Mouse (Mus musculus): ENCODE results near the gene Adamtsl2. TPM values are rescaled to one million over a fixed set of nuclear protein-coding genes. Genes with fewer than 3 reads are reported as not detected.

The Adamtsl2 gene
- polyA plus RNA-seq, 1 experiment: not detected

DNA sequence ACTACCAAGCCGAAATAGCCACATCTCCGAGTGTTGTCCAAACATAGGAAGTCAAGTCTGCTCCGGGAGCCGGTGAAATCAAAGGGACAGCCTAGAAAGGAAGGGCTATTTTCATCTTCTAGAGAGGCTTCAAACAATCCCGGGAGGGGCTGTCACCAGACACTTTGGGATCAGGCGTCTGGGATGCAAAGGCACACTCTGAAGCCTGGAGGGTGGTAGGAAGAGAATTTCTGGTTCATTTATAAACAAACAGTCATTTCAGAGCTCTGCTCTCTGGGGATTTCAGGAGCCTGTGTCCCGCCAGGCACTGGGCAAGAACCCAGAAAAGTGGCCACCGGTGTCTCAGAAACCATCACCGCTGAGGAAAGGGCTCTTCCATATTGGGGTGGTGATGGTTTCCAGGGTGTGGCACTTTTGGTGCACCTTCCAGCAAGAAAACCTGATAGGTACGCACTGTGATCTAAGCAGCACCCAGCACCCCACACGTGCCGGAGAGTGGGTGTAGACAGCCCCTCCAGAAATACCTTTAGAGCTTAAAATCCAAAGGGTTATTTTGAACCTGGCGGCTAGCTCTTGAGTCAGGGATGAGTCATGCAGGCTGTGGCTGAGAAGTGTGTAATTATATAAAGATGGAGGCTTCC lies 17.3 kb downstream of the Adamtsl2 start:
- no peaks in the 10 kb centered on the region for H3K27me3 ChIP-seq (ENCODE audit: control insufficient read depth, insufficient read depth, low read length, poor library complexity, severe bottlenecking)
- H3K4me3 ChIP-seq (ENCODE audit: low read depth, low read length): no peak overlapping the region
- H3K9me3 ChIP-seq (replicated peaks; ENCODE audit: control insufficient read depth, insufficient read depth, low read length, poor library complexity, severe bottlenecking): 0 out of 2 replicates have a peak, but pooled peaks cover 7% of the 10 kb centered on the region
- H3K27ac ChIP-seq (ENCODE audit: insufficient read depth, low read length): no peak overlapping the region
- H3K4me1 ChIP-seq (ENCODE audit: control insufficient read depth, insufficient read depth, low read length): no peaks in the 10 kb centered on the region
- no peak overlapping the region for H3K9ac ChIP-seq (ENCODE audit: low read depth, poor library complexity, severe bottlenecking)
- no peaks in the 10 kb centered on the region for H3K36me3 ChIP-seq (ENCODE audit: control insufficient read depth, insufficient read depth, low read length, poor library complexity, severe bottlenecking)
- TF ChIP-seq POLR2A (IDR thresholded peaks at IDR 0.05; ENCODE audit: insufficient read depth, low read length) (no peak), EP300 (IDR thresholded peaks at IDR 0.05; ENCODE audit: insufficient read depth, low read depth, low read length) (no peak), CTCF (IDR thresholded peaks at IDR 0.05; ENCODE audit: low read depth, low read length) (no peak)

DNA sequence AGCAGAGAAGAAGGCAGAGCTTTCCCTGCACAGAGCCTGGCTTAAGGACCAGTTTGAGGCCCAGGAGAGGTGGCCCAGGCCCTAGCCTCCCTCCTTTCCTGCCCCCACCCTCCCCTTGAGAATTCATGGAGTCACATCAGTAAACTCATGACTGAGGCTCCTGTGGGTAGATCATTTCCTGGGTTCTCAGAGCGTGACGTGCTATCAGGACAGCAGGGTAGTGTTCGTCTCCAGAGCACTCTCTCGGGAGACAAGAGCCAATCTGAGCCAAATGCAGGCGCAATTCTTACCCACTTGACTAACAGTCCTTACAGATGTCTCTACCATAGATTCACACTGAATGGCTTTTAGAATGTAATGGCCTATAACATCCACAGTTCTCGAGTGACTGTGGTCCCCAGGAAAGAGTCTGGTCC lies 18.1 kb downstream of the Adamtsl2 start:
- H3K9me3 ChIP-seq (replicated peaks; ENCODE audit: control insufficient read depth, insufficient read depth, low read length, poor library complexity, severe bottlenecking): 0 out of 2 replicates have a peak, but pooled peaks cover 5% of the 10 kb centered on the region
- no peak overlapping the region for H3K27ac ChIP-seq (ENCODE audit: insufficient read depth, low read length)
- no peaks in the 10 kb centered on the region for H3K36me3 ChIP-seq (ENCODE audit: control insufficient read depth, insufficient read depth, low read length, poor library complexity, severe bottlenecking)
- no peaks in the 10 kb centered on the region for H3K27me3 ChIP-seq (ENCODE audit: control insufficient read depth, insufficient read depth, low read length, poor library complexity, severe bottlenecking)
- H3K4me3 ChIP-seq (ENCODE audit: low read depth, low read length): no peak overlapping the region
- TF ChIP-seq POLR2A (IDR thresholded peaks at IDR 0.05; ENCODE audit: insufficient read depth, low read length): no peak
- no peak for TF ChIP-seq CTCF (IDR thresholded peaks at IDR 0.05; ENCODE audit: low read depth, low read length)
- no peak for TF ChIP-seq EP300 (IDR thresholded peaks at IDR 0.05; ENCODE audit: insufficient read depth, low read depth, low read length)
- no peaks in the 10 kb centered on the region for H3K4me1 ChIP-seq (ENCODE audit: control insufficient read depth, insufficient read depth, low read length)
- H3K9ac ChIP-seq (ENCODE audit: low read depth, poor library complexity, severe bottlenecking): no peak overlapping the region

DNA sequence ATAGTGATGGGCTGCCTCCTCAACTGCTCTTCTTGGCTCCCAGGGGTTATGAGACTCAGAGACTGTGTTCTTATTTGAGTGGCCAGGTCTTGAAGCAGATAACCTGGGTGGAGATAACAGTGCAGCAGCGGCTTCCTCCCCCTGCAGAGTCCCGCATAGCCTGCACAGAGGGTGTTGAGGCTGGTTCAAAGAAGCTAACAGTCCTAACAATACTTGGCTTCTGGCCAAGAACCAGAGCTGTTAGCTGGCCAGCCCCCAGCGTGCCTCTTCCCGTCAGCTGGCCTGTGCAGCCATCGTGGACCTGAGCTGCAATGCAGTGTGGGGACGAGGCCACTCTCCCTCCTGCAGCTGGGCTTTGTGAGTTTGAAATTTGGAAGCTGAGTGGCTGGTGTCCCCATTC lies 18.6 kb downstream of the Adamtsl2 start:
- H3K9me3 ChIP-seq (replicated peaks; ENCODE audit: control insufficient read depth, insufficient read depth, low read length, poor library complexity, severe bottlenecking): 0 out of 2 replicates have a peak, but pooled peaks cover 2% of the 10 kb centered on the region
- TF ChIP-seq EP300 (IDR thresholded peaks at IDR 0.05; ENCODE audit: insufficient read depth, low read depth, low read length) (no peak), CTCF (IDR thresholded peaks at IDR 0.05; ENCODE audit: low read depth, low read length) (no peak), POLR2A (IDR thresholded peaks at IDR 0.05; ENCODE audit: insufficient read depth, low read length) (no peak)
- no peak overlapping the region for H3K27ac ChIP-seq (ENCODE audit: insufficient read depth, low read length)
- H3K4me1 ChIP-seq (ENCODE audit: control insufficient read depth, insufficient read depth, low read length): no peaks in the 10 kb centered on the region
- H3K9ac ChIP-seq (ENCODE audit: low read depth, poor library complexity, severe bottlenecking): no peak overlapping the region
- no peaks in the 10 kb centered on the region for H3K27me3 ChIP-seq (ENCODE audit: control insufficient read depth, insufficient read depth, low read length, poor library complexity, severe bottlenecking)
- H3K36me3 ChIP-seq (ENCODE audit: control insufficient read depth, insufficient read depth, low read length, poor library complexity, severe bottlenecking): no peaks in the 10 kb centered on the region
- no peak overlapping the region for H3K4me3 ChIP-seq (ENCODE audit: low read depth, low read length)

DNA sequence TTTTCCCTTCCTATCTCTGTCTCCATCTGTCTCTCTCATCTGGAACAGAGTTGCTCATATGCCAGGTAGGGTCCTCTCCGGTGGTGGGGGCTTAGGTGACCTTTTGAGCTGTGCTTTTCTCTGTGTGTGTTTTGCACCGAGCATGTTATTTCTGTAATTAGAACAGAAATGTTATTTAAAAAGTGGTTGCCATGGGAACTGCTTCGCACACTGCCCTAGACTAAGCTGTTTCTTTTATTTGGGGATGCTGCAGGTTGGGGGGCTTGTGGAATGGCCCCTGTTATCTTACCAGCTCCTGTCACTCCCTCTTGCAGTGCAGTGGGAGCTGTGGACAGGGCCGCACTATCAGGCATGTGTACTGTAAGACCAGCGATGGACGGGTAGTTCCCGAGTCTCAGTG lies 24.4 kb downstream of the Adamtsl2 start:
- Histone ChIP-seq H3K9ac (ENCODE audit: low read depth, poor library complexity, severe bottlenecking) (no peak overlapping the region), H3K36me3 (ENCODE audit: control insufficient read depth, insufficient read depth, low read length, poor library complexity, severe bottlenecking) (no peaks in the 10 kb centered on the region), H3K27ac (ENCODE audit: insufficient read depth, low read length) (no peak overlapping the region)

DNA sequence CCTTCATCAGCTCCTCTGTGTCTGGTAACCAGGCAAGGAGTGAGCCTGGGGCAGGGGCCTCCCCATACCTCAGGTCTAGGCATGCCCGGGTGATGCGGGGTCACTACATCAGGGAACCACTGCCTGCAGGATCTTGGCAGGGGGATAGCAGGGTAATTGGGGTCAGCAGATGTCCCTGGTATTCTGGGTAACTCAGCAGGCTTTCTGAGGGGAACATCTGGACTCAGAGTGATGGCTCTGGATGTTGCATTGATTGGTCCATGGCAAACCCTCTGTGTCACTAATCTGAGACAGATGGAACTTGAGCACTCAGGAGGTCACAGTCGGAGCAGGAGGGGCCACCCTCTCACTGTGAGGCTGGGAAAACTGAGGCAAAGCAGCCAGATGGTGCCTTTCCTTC lies 27.6 kb downstream of the Adamtsl2 start:
- TF ChIP-seq EP300 (IDR thresholded peaks at IDR 0.05; ENCODE audit: insufficient read depth, low read depth, low read length) (no peak), CTCF (IDR thresholded peaks at IDR 0.05; ENCODE audit: low read depth, low read length) (no peak), POLR2A (IDR thresholded peaks at IDR 0.05; ENCODE audit: insufficient read depth, low read length) (no peak)
- no peaks in the 10 kb centered on the region for H3K4me1 ChIP-seq (ENCODE audit: control insufficient read depth, insufficient read depth, low read length)
- H3K27ac ChIP-seq (ENCODE audit: insufficient read depth, low read length): no peak overlapping the region
- H3K9ac ChIP-seq (ENCODE audit: low read depth, poor library complexity, severe bottlenecking): no peak overlapping the region
- no peaks in the 10 kb centered on the region for H3K27me3 ChIP-seq (ENCODE audit: control insufficient read depth, insufficient read depth, low read length, poor library complexity, severe bottlenecking)
- no peaks in the 10 kb centered on the region for H3K36me3 ChIP-seq (ENCODE audit: control insufficient read depth, insufficient read depth, low read length, poor library complexity, severe bottlenecking)
- no peaks in the 10 kb centered on the region for H3K9me3 ChIP-seq (replicated peaks; ENCODE audit: control insufficient read depth, insufficient read depth, low read length, poor library complexity, severe bottlenecking)
- no peak overlapping the region for H3K4me3 ChIP-seq (ENCODE audit: low read depth, low read length)

More for the DNA sequence above, 24.4 kb downstream of the Adamtsl2 start:
- Histone ChIP-seq H3K27me3 (ENCODE audit: control insufficient read depth, insufficient read depth, low read length, poor library complexity, severe bottlenecking) (no peaks in the 10 kb centered on the region), H3K4me1 (ENCODE audit: control insufficient read depth, insufficient read depth, low read length) (no peaks in the 10 kb centered on the region), H3K4me3 (ENCODE audit: low read depth, low read length) (no peak overlapping the region), H3K9me3 (replicated peaks; ENCODE audit: control insufficient read depth, insufficient read depth, low read length, poor library complexity, severe bottlenecking) (no peaks in the 10 kb centered on the region)
- no peak for TF ChIP-seq POLR2A (IDR thresholded peaks at IDR 0.05; ENCODE audit: insufficient read depth, low read length)
- no peak for TF ChIP-seq CTCF (IDR thresholded peaks at IDR 0.05; ENCODE audit: low read depth, low read length)
- TF ChIP-seq EP300 (IDR thresholded peaks at IDR 0.05; ENCODE audit: insufficient read depth, low read depth, low read length): no peak

DNA sequence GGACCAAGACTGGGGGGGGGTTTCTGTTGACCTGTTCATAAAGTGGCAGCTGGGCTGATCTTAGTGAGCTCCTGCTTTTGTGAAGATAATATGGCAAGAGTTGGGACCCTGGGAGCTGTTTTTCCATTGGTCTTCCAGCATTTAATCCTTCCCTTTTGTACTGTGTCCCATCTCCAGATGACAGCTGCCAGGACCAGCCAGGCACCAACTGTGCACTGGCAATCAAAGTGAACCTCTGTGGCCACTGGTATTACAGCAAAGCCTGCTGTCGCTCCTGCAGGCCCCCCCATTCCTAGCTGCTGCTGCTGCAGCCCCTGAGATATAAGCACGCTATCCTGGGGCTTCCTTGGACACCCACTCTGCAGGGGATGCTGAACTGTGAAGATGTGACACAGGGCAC lies 29.0 kb downstream of the Adamtsl2 start:
- H3K27ac ChIP-seq (ENCODE audit: insufficient read depth, low read length): no peak overlapping the region
- H3K27me3 ChIP-seq (ENCODE audit: control insufficient read depth, insufficient read depth, low read length, poor library complexity, severe bottlenecking): no peaks in the 10 kb centered on the region
- H3K9ac ChIP-seq (ENCODE audit: low read depth, poor library complexity, severe bottlenecking): no peak overlapping the region
- H3K36me3 ChIP-seq (ENCODE audit: control insufficient read depth, insufficient read depth, low read length, poor library complexity, severe bottlenecking): no peaks in the 10 kb centered on the region
- H3K4me3 ChIP-seq (ENCODE audit: low read depth, low read length): no peak overlapping the region
- TF ChIP-seq EP300 (IDR thresholded peaks at IDR 0.05; ENCODE audit: insufficient read depth, low read depth, low read length): no peak
- no peak for TF ChIP-seq CTCF (IDR thresholded peaks at IDR 0.05; ENCODE audit: low read depth, low read length)
- TF ChIP-seq POLR2A (IDR thresholded peaks at IDR 0.05; ENCODE audit: insufficient read depth, low read length): no peak
- no peaks in the 10 kb centered on the region for H3K9me3 ChIP-seq (replicated peaks; ENCODE audit: control insufficient read depth, insufficient read depth, low read length, poor library complexity, severe bottlenecking)
- no peaks in the 10 kb centered on the region for H3K4me1 ChIP-seq (ENCODE audit: control insufficient read depth, insufficient read depth, low read length)
